Mouse (Mus musculus): ENCODE results near the gene Gipc3.

Gene Gipc3

GRCm38 (mm10) chr10:81350351-81351063 lies 7.4 kb upstream of the Gipc3 start, which contains the start of gene Hmg20b:
Gene Hmg20b (minus strand): TSS chr10:81350480.
- CTCF ChIA-PET = no interaction called here

GRCm38 (mm10) chr10:81349961-81350350 lies 6.9 kb upstream of the Gipc3 start:
- CTCF ChIA-PET = no interaction called here

GRCm38 (mm10) chr10:81349146-81349545 lies 6.1 kb upstream of the Gipc3 start:
- CTCF ChIA-PET = no interaction called here

GRCm38 (mm10) chr10:81346453-81347067 lies 3.5 kb upstream of the Gipc3 start:
- CTCF ChIA-PET = interaction anchor here (0.5 to 1.4 kb wide), 4 partner anchors 29 to 139 kb away, joined by 3 to 6 read pairs (median 4); no protein-coding TSS in a partner anchor

- CTCF ChIA-PET = interaction anchor here (1.4 kb wide), 1 partner anchor 27 kb away, joined by 3 read pairs; no protein-coding TSS in a partner anchor
Observed at GRCm38 (mm10) chr10:81345162-81345534, 2.1 kb upstream of the Gipc3 start.

- CTCF ChIA-PET = no interaction called here
Observed at GRCm38 (mm10) chr10:81344421-81345161, 1.5 kb upstream of the Gipc3 start.

GRCm38 (mm10) chr10:81341333-81341949 lies 1.6 kb downstream of the Gipc3 start:
- CTCF ChIA-PET = interaction anchor here (0.7 to 1.1 kb wide), 4 partner anchors 19 to 294 kb away, joined by 3 to 8 read pairs (median 3); no protein-coding TSS in a partner anchor

- CTCF ChIA-PET = interaction anchor here (0.6 to 1.1 kb wide), 3 partner anchors 26 to 293 kb away, joined by 3 to 8 read pairs (median 4); no protein-coding TSS in a partner anchor
Observed at GRCm38 (mm10) chr10:81340551-81341332, 2.3 kb downstream of the Gipc3 start.

- CTCF ChIA-PET = no interaction called here
Observed at GRCm38 (mm10) chr10:81336558-81336957, 6.5 kb downstream of the Gipc3 start.

GRCm38 (mm10) chr10:81335393-81336340 lies 7.4 kb downstream of the Gipc3 start:
- CTCF ChIA-PET = no interaction called here

- CTCF ChIA-PET = no interaction called here
Observed at GRCm38 (mm10) chr10:81334324-81334723, 8.7 kb downstream of the Gipc3 start.

- CTCF ChIA-PET = interaction anchor here (0.6 kb wide), 1 partner anchor 1557 kb away, joined by 4 read pairs; no protein-coding TSS in a partner anchor
Observed at GRCm38 (mm10) chr10:81332277-81332676, 10.8 kb downstream of the Gipc3 start.

- CTCF ChIA-PET = interaction anchor here (1.3 kb wide), 1 partner anchor 9 kb away, joined by 3 read pairs; no protein-coding TSS in a partner anchor
Observed at GRCm38 (mm10) chr10:81330007-81330406, 13.1 kb downstream of the Gipc3 start.

- CTCF ChIA-PET = interaction anchor here (1.3 kb wide), 1 partner anchor 10 kb away, joined by 3 read pairs; no protein-coding TSS in a partner anchor
Observed at GRCm38 (mm10) chr10:81329194-81329975, 13.7 kb downstream of the Gipc3 start.

- CTCF ChIA-PET = no interaction called here
Observed at GRCm38 (mm10) chr10:81328386-81328785, 14.7 kb downstream of the Gipc3 start, which contains the start of gene Tbxa2r. Gene Tbxa2r (plus strand): TSS chr10:81328731.

- CTCF ChIA-PET = interaction anchor here (0.6 kb wide), 1 partner anchor 39 kb away, joined by 7 read pairs; no protein-coding TSS in a partner anchor
Observed at GRCm38 (mm10) chr10:81327959-81328358, 15.1 kb downstream of the Gipc3 start.

GRCm38 (mm10) chr10:81326858-81327257 lies 16.2 kb downstream of the Gipc3 start:
- CTCF ChIA-PET = no interaction called here

- CTCF ChIA-PET = no interaction called here
Observed at GRCm38 (mm10) chr10:81325781-81326180, 17.3 kb downstream of the Gipc3 start.

GRCm38 (mm10) chr10:81325176-81325575 lies 17.9 kb downstream of the Gipc3 start:
- CTCF ChIA-PET = interaction anchor here (0.5 kb wide), 1 partner anchor 706 kb away, joined by 4 read pairs; no protein-coding TSS in a partner anchor

Data from spleen, embryonic (tissue).